Mouse (Mus musculus): ENCODE measurements around the gene Cyp2c37. TPM values are rescaled to one million over a fixed set of nuclear protein-coding genes. Genes with fewer than 3 reads are reported as not detected.

Cyp2c37 gene
- not detected in 4 replicates for total RNA-seq (2023; ENCODE audit: inconsistent age)

GRCm38 (mm10) chr19:39992140-39992539 is at the start of gene Cyp2c37:
Gene Cyp2c37, plus strand, starts transcription at chr19:39992424.

Other genes starting within 250 kb of the Cyp2c37 start
- not detected in 4 replicates for gene Cyp2c40, start 179.6 kb upstream of the Cyp2c37 start, total RNA-seq (2023; ENCODE audit: inconsistent age)
- not detected in 4 replicates for gene Cyp2c69, start 105.6 kb upstream of the Cyp2c37 start, total RNA-seq (2023; ENCODE audit: inconsistent age)
- not detected in 4 replicates for gene Cyp2c54, start 81.4 kb downstream of the Cyp2c37 start, total RNA-seq (2023; ENCODE audit: inconsistent age)
- gene Cyp2c50, start 97.3 kb downstream of the Cyp2c37 start, total RNA-seq (2023; ENCODE audit: inconsistent age), result not detected in 4 replicates
- gene Cyp2c70, start 194.9 kb downstream of the Cyp2c37 start, total RNA-seq (2023; ENCODE audit: inconsistent age), result not detected in 4 replicates

All from B cell, adult (primary cell).